Mouse (Mus musculus) gonadal fat pad, adult 2 months (tissue): ENCODE data around the gene Rplp0. TPM values are rescaled to one million over a fixed set of nuclear protein-coding genes. Genes with fewer than 3 reads are reported as not detected.

Experiments
- DNase-seq: peaks from one replicate; pipeline ENCODE4 v3.0.0-alpha.2; 2012; ENCODE audit warnings: low read depth
- polyA plus RNA-seq: library from polyadenylated mRNA; depleted of rRNA; stranded (reverse); fragments of >200 nt; gene quantifications from 2 replicates; pipeline ENCODE4 v1.2.3, GENCODE M21; 2012; rRNA removed

Gene Rplp0
- polyA plus RNA-seq, 1 experiment = 2,579 TPM

GRCm38 (mm10) chr5:115580229-115581001, 21.1 kb downstream of the Rplp0 start:
- no peak for DNase-seq

GRCm38 (mm10) chr5:115581662-115582061, 22.4 kb downstream of the Rplp0 start:
- no peak for DNase-seq

GRCm38 (mm10) chr5:115585616-115586015, 26.3 kb downstream of the Rplp0 start:
- DNase-seq = no peak

GRCm38 (mm10) chr5:115586166-115586565, 26.9 kb downstream of the Rplp0 start:
- DNase-seq = no peak

- DNase-seq = no peak
Measured at GRCm38 (mm10) chr5:115586780-115587179, 27.5 kb downstream of the Rplp0 start.

- DNase-seq = no peak
Measured at GRCm38 (mm10) chr5:115591028-115591427, 31.8 kb downstream of the Rplp0 start.

DNA sequence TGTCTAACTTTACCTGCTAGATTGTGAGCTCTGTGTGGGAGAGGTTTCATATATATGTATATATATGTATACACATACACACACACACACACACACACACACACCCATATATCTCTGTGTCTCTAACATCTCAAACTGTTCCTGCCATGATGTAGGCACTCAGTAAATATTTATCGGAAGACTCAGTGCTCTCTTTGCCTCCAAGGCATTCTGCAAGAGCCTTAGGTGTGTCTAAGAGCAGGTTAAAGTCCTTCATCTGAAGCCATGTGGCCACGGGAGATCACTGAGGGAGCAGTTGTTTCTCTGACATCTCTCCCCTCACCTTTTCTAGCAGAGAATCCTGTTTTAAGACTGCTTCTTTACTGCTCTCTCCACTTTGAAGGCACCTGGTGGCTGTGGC, 32.2 kb downstream of the Rplp0 start:
- DNase-seq = no peak

DNA sequence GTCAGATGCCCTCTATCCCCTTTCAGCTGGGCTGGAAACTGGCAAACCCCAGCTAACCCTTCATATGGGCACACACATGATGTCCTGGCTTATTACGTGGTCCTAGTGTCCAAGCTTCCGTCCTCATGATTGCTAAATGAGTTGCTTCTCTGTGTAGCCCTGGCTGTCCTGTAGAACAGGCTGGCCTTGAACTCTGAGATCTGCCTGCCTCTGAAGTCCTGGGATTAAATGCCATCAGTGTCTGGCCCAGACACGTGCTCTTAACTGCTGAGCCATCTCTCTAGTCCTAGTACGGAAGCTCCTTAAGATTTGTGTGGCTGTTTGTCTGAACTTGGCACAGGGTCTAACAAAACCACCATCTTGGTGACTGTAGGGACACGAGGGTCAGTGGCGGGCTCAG, 44.3 kb downstream of the Rplp0 start:
- no peak for DNase-seq

DNA sequence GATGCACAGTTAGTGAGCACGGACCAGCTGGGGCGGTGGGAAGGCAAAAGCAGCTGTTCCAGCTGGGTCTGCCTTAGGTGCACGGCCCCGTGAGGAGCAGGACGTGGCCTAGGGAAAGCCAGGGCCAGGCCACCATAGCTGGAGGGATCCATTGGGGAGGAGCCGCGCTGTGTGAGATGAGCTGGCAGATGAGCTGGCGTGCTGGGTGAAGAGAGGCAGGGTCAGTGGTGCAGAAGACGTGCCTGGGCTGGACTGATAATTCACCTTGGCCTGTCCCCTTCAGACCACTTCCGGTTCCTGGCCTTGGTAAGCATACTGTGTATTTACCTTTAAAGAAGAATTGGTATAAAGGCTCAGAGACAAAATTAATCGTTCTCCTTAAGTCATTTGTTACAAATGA, 52.3 kb downstream of the Rplp0 start:
- DNase-seq = no peak

Other genes with a start within 250 kb of the Rplp0 start
- gene Srsf9, start 232.3 kb upstream of the Rplp0 start, polyA plus RNA-seq = 40.3 and 55.6 TPM in 2 replicates
- gene Gatc, start 218.3 kb upstream of the Rplp0 start, polyA plus RNA-seq = 12.4 and 14.3 TPM in 2 replicates
- 19.1 and 28.7 TPM in 2 replicates for gene Triap1, start 218.2 kb upstream of the Rplp0 start, polyA plus RNA-seq
- 1,933 and 1,974 TPM in 2 replicates for gene Cox6a1, start 210.5 kb upstream of the Rplp0 start, polyA plus RNA-seq
- gene Msi1, start 129.9 kb upstream of the Rplp0 start, polyA plus RNA-seq = 1.5 and 2.2 TPM in 2 replicates
- gene Pla2g1b, start 93.2 kb upstream of the Rplp0 start, polyA plus RNA-seq = 0.29 and 0.42 TPM in 2 replicates
- gene Sirt4, start 74.7 kb upstream of the Rplp0 start, polyA plus RNA-seq = 44.3 and 51.1 TPM in 2 replicates
- 97.9 and 102 TPM in 2 replicates for gene Pxn, start 52.8 kb upstream of the Rplp0 start, polyA plus RNA-seq
- gene Gcn1l1, start 5.8 kb downstream of the Rplp0 start, polyA plus RNA-seq = 51.4 and 51.7 TPM in 2 replicates
- gene Rab35, start 72.4 kb downstream of the Rplp0 start, polyA plus RNA-seq = 42.8 and 51.2 TPM in 2 replicates
- gene Bicdl1, start 172.2 kb downstream of the Rplp0 start, polyA plus RNA-seq = 51.5 and 56.8 TPM in 2 replicates